Mouse (Mus musculus): ENCODE data around the gene Mpp3.
"Not testable (repeated sequence)": the region's sequence is repeated elsewhere in the genome, so short reads cannot be mapped to it uniquely, and the experiment has no call there.

The Mpp3 gene

GRCm38 (mm10) chr11:102016136-102016535, 12.1 kb downstream of the Mpp3 start:
- ATAC-seq (ENCODE audit: insufficient number of reproducible peaks, low FRiP score, low TSS enrichment) = no peak

GRCm38 (mm10) chr11:102015472-102015871, 12.8 kb downstream of the Mpp3 start:
- ATAC-seq (ENCODE audit: insufficient number of reproducible peaks, low FRiP score, low TSS enrichment) = no peak

DNA sequence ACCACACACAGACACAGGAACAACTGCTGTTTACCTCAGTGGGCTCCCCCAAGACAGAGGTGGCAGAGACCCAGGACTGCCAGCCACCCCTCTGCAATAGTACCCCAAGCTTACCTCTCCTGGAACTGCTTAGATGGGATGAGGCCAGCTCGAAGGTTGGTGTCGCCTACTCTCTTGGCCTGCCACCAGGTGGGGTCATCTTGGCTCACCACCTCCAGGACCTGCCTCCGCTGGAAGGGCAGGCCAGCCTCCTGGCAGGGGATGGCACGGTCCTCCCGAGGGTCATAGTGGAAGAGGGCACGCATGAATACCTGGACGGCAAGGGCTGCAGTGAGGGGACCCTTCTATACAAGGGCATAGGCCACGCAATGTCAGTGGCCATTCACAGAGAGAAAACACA, 15.1 kb downstream of the Mpp3 start:
- ATAC-seq (ENCODE audit: insufficient number of reproducible peaks, low FRiP score, low TSS enrichment) = no peak

DNA sequence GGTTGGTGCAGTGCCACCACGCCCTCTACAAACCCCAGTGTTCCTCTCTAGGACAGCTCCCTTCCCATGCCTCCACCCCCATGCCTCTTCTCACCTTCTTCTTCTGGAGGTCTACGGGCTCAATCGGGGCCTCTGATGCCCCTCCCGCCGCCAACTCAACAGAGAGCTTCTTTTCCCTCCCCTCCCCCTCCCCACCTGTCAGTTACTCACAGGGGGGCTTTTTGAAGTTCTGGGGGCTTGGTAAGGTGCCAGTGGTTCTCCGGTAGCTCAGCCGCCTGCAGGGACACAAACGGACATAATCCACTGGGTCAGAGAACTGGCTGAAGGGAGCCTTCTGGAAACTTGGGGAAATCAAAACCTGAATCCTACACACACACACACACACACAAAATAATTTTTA, 16.8 kb downstream of the Mpp3 start:
- ATAC-seq (ENCODE audit: insufficient number of reproducible peaks, low FRiP score, low TSS enrichment) = no peak

GRCm38 (mm10) chr11:102010140-102010539, 18.1 kb downstream of the Mpp3 start:
- ATAC-seq (ENCODE audit: insufficient number of reproducible peaks, low FRiP score, low TSS enrichment) = peak; percentile 81; the same call in 1 of the 2 replicates

- ATAC-seq (ENCODE audit: insufficient number of reproducible peaks, low FRiP score, low TSS enrichment) = no peak
These were observed 19.2 kb downstream of the Mpp3 start for GRCm38 (mm10) chr11:102008954-102009637.

DNA sequence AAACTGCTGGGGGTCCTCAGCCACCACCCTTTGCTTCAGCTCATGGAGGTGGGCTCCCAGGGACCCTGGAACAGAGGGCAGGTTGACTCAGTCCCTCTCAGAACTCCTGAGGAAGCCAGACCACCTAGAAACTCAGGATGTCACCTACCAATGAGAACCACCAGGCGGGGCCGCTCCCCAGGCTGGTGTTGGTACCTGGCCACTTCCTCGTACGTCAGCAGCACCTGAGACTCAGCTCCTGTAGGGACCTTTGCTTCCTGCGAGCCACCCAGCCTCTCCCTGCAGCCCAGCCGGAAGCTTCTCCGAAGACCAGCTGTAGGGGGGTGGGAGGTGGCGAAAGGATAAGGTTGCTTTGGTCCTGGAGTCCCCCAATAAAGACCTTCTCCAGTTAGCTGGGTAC, 19.9 kb downstream of the Mpp3 start:
- no peak for ATAC-seq (ENCODE audit: insufficient number of reproducible peaks, low FRiP score, low TSS enrichment)

GRCm38 (mm10) chr11:102006688-102007087, 21.6 kb downstream of the Mpp3 start:
- no peak for ATAC-seq (ENCODE audit: insufficient number of reproducible peaks, low FRiP score, low TSS enrichment)

DNA sequence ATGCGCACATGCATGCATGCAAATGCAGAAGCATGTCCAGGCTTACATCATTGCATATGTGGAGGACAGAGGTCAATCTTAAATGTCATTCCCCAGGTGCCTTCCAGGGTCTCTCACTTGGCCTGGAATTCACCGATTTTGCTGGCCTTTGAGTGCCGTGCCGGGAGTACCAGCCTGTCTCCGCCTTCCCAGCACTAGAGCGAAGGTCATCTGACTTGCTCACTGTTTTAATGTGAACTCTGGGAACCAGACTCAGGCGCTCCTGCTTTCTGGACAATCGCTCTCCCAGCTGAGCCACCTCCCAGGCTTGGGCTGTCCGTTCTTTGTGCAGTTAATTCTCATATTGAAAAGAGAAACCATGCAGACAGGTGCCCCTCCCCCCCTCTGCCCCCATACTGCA, 22.0 kb downstream of the Mpp3 start:
- ATAC-seq (ENCODE audit: insufficient number of reproducible peaks, low FRiP score, low TSS enrichment) = no peak

DNA sequence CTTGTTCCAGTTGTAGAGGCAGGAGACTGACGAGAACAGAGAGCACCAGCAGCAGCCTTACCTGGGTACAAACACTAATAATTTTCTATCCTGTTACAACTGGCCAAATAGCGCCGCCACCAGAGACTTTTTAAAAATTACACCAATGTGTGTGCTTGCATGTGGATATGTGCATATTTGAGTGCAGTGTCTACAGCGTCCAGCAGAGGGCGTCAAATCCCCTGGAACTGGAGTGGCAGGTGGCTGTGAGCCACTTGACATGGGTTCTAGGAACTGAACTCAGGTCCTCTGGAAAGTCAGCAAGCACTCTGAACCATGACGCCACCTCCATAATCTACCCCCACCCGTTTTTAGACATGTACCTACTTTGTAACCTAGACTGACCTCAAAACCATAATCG, 24.0 kb downstream of the Mpp3 start:
- no peak for ATAC-seq (ENCODE audit: insufficient number of reproducible peaks, low FRiP score, low TSS enrichment)

DNA sequence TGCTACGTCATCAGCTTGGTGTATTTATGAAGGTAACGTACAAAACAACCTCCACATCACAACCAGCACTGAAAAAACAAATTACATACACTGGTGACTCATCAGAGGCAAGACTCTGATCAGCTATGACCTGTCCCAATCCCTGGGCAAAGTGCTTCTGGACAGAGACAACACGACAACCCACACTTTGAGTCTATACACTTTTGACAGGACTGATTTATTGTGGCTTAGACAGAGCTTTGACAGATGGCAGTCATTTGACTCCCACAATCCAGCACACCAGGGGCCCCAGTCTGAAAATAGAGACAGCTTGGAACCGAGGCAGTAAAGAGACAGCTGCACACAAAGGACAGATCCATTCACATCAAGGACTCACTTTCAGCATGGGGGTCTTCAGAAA, 28.8 kb downstream of the Mpp3 start:
- ATAC-seq (ENCODE audit: insufficient number of reproducible peaks, low FRiP score, low TSS enrichment) = no peak

- ATAC-seq (ENCODE audit: insufficient number of reproducible peaks, low FRiP score, low TSS enrichment) = no peak
These were observed 30.0 kb downstream of the Mpp3 start for GRCm38 (mm10) chr11:101998258-101998657.

DNA sequence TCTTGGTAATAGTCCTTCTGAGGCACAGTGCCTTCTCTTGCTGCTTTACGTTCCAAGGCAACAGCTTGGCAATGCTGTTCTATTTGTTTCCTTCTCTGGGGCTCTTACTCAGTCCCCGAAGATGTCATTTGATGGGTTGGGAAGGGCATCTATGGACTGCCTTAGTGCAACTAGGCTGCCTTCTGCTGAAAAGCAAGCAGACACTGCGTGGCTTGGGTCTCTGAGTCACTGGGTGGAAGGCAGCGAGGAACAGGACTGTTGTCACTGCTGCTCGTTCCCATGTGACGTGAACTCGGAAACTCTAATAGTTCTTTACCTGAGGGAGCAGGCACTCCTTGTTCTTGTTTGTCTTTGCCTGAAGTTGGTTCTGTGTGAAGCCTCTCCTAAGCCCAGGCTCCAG, 32.3 kb downstream of the Mpp3 start:
- ATAC-seq (ENCODE audit: insufficient number of reproducible peaks, low FRiP score, low TSS enrichment) = no peak

DNA sequence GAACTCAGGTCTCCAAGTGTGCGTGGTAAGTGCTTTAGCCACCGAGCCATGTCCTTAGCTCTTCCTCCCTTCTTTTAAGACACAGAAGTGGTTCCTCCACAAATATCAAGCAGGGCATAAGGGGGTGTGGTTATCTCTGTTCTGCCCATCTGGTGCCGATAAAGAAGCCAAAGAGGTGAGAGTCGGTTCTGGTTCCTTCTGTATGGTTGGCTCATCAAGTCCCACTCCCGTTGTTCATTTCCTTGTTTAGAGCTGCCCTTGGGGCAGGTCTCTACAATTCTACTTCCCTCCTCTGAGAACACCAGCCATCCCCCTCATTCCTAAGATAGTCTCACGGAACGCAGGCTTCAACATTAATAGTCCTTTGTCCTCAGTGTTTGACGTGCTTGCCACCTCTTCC, 34.2 kb downstream of the Mpp3 start:
- ATAC-seq (ENCODE audit: insufficient number of reproducible peaks, low FRiP score, low TSS enrichment) = no peak

DNA sequence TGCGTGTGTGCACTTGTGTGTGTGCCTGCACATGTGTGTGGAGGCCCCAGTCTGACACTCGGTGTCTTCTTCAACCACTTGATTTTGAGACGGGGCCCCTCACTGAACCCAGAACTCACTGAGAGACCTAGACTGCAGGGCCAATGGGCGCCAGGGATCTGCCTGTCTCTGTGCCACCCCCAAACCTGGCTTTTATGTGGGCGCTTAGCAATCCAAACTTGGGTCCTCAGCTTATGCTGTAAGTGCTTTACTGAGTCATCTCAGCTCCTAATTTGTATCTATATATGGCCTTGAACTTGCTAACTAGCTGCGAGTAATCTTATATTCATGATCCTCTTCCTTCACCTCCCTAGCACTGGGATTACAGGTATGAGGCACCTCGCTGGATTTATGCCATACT, 35.9 kb downstream of the Mpp3 start:
- no peak for ATAC-seq (ENCODE audit: insufficient number of reproducible peaks, low FRiP score, low TSS enrichment)

- no peak for ATAC-seq (ENCODE audit: insufficient number of reproducible peaks, low FRiP score, low TSS enrichment)
These were observed 36.4 kb downstream of the Mpp3 start for GRCm38 (mm10) chr11:101991813-101992212.

GRCm38 (mm10) chr11:101990244-101990643, 38.0 kb downstream of the Mpp3 start:
- no peak for ATAC-seq (ENCODE audit: insufficient number of reproducible peaks, low FRiP score, low TSS enrichment)

DNA sequence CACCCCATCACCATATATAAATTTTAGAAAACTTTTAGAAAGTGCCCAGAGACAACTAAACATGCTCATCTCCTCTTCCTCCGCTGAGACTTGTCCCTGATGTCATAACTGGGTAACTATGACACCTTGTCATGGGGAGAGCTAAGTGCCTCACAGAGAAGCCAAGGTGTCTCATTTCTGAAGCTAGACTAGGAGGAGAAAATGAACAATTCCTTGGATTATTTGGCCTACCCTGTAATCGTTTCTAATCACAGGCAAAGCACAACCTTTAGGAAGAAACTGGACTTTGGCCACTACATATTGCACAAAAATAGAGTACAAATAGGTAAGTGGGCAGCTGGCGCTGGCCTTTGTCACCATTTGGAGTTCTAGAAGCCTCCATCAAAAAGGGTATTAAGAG, 41.3 kb downstream of the Mpp3 start, which contains the start of gene Dusp3:
Dusp3 (minus strand) TSS at position 101 of the 400 bp plus-strand sequence.
- no peak for ATAC-seq (ENCODE audit: insufficient number of reproducible peaks, low FRiP score, low TSS enrichment)

DNA sequence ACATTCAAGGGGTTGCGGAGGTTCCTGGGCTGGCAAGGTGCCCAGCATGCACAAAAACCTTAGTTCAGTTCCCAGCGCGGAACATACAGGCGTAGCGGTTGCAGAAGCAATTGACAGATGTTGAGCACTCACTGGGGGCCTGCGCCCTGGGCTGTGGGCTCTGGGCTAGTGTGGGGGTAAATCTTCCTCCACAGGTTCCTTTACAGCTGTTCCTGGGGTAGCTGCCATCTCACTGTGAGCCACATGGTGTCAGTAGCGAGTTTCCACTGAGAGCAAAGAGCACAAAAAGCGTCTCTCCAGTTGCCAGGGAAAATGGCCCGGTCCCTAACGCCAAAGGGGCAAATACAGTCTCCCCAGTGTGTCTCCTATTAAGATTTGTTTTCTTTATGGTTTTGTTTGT, 42.3 kb downstream of the Mpp3 start:
- no peak for ATAC-seq (ENCODE audit: insufficient number of reproducible peaks, low FRiP score, low TSS enrichment)

DNA sequence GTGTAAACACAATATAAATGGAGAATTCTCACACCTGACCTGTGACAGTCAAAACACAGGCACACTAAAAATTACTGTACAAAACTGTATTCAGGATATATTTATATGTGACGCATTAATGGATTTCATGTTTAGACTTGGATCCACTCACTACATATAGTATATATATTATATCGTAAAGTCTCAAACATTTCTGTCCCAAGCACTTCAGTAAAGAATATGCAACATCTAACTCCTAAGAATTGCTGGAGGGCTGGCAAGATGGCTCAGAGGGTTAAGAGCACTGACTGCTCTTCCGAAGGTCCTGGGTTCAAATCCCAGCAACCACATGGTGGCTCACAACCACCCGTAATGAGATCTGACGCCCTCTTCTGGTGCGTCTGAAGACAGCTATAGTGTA, 42.8 kb downstream of the Mpp3 start:
- ATAC-seq (ENCODE audit: insufficient number of reproducible peaks, low FRiP score, low TSS enrichment) = not testable (repeated sequence)

DNA sequence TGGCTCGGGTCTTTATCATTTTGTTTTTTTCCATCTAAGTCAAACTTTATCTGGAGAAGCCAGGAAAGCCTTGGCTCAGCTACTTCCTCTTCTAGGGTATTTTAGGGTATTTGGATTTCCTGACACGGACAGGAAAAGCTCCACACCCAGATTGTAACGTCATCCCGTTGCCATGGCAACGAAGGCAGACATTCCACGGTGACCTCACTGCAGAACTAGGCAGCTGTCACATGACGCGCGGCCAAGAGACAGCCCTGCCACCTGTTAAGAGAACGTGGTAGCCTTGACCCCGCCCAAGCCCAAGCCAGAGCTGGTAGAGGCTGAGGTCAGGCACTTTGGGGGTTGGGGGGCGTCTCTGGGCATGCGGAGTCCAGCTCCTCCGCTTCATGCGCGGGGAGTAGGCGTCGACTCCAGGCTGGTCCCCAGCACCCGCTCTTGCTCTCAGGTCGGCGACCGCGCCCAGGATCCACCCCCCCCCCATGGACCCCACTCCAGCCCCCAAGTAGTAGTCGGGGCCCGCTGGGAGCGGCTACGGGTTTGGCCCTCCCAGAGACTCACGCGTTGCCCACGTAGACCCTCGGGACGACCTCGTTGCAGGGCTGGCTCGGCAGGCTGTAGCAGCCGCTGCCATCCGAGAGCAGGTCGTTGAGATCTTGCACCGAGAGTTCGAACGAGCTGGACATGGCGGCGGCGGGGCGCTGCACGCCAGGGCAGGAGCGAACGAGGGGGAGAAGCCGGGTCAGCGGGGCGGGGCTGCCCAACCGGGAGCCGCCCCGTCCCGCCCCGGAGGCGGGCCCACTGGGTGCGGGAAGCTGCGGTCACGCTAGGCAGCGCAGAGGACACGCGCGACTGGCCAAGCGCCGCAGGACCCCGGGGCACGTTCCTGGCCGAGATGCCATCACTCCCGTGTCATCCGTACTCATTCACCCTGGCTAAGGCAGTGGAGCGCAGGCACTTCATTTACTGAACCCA, 43.9 kb downstream of the Mpp3 start, which contains the start of gene Cfap97d1:
Cfap97d1 (plus strand) TSS at position 226 of the 972 bp plus-strand sequence.
- peak; percentile 63 for ATAC-seq (ENCODE audit: insufficient number of reproducible peaks, low FRiP score, low TSS enrichment)
